Mouse (Mus musculus): ENCODE results near the gene Wdr95.
"Not testable (repeated sequence)": the region's sequence is repeated elsewhere in the genome, so short reads cannot be mapped to it uniquely, and the experiment has no call there.

Gene Wdr95

GRCm38 (mm10) chr5:149514087-149514671 lies 14.3 kb upstream of the Wdr95 start:
- no peak for ATAC-seq (ENCODE audit: insufficient number of reproducible peaks, low FRiP score, low TSS enrichment)

DNA sequence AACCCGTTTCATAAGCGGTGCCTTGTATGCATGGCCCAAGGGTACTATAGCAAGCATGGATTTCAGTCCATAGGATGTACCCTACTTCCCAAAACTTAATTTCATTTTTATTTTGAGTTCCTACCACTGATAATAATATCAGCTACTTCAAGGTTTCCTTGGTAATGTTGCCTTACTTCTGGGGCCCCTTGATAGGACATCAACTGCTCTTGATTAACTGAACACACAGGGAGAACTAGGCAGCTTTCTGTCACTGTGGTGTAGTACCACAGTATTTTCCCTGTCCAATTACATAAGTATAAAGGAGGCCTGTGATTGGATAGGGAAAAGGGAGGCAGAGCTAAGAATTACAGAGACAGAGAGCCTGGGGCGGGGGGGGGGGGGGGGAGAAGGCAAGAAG lies 13.6 kb upstream of the Wdr95 start:
- no peak for ATAC-seq (ENCODE audit: insufficient number of reproducible peaks, low FRiP score, low TSS enrichment)

- ATAC-seq (ENCODE audit: insufficient number of reproducible peaks, low FRiP score, low TSS enrichment): no peak
Observed at GRCm38 (mm10) chr5:149517116-149517515, 11.4 kb upstream of the Wdr95 start.

DNA sequence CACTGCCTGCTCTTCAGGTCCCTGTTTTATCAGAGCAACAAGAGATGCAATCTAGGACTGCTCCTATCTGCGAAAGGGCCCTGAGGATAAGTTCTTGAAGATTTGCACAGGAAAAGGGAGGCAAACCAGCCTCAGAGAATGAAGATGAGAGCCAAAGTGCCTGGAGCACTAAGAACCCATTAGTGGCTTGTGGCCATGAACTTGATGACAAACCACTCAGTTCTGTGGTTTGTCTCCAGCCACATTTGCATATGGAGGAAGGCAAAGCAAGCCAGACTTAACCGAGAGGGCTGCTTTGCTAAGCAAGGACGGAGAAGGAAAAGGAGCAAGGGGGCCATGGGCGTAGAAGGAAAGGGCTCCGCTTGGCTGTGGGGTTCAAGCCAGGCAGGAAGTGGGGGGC lies 7.7 kb upstream of the Wdr95 start:
- no peak for ATAC-seq (ENCODE audit: insufficient number of reproducible peaks, low FRiP score, low TSS enrichment)

GRCm38 (mm10) chr5:149523856-149524241 lies 4.6 kb upstream of the Wdr95 start:
- ATAC-seq (ENCODE audit: insufficient number of reproducible peaks, low FRiP score, low TSS enrichment): no peak

DNA sequence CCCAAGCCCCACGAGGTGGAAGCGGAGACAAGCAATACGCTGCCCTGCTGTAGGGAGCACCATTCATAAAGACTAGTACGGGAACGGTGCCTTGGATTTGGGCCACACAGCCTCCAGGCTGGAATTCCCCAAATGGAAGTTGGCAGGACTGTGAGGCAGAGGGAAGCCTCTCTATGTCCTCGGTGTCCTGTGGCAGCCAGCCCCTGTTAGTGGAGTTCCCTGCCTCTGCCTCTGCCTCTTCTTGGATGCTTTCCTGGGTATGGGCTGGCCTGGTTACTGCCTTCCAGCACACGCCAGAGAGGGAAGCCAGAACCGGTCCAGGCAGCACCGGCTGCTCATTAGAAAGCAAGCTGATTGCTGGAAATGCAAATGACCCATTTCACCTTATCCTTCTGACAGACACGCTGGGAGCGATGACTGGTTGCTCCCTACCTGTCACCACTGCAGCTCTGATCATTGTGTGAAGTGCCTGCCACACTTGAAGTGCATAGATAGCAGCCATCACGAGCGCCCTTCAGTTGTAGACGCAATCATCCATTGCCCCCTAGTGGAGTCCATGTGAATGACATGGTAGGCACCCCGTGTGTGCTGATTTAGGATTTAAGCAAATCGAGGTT lies 4.1 kb upstream of the Wdr95 start:
- ATAC-seq (ENCODE audit: insufficient number of reproducible peaks, low FRiP score, low TSS enrichment): peak; percentile 78

- ATAC-seq (ENCODE audit: insufficient number of reproducible peaks, low FRiP score, low TSS enrichment): no peak
Observed at GRCm38 (mm10) chr5:149525055-149525785, 3.3 kb upstream of the Wdr95 start.

DNA sequence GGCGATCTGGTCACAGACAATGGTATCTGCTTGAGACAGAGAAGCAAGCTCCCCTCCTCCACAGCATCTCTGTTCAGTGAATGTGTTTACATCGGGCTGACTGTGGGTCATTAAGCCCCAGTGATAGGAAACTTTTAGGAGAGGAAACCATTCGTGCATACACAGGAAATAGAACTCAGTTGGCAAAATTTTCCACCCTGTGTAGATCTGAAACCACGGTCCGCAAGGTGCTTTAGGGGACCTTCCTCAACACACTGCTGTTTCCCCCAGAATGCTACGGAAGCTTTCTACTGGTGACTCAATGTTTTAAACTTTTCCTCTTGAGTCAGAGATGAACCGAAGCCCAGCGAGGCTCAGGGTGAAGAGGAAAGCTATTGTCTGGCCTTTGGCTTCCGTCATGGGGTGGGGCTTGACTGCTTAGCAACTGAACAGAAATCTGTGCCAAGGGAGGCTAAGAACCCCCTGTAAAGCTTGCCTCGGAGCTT lies 2.0 kb upstream of the Wdr95 start:
- ATAC-seq (ENCODE audit: insufficient number of reproducible peaks, low FRiP score, low TSS enrichment): no peak

DNA sequence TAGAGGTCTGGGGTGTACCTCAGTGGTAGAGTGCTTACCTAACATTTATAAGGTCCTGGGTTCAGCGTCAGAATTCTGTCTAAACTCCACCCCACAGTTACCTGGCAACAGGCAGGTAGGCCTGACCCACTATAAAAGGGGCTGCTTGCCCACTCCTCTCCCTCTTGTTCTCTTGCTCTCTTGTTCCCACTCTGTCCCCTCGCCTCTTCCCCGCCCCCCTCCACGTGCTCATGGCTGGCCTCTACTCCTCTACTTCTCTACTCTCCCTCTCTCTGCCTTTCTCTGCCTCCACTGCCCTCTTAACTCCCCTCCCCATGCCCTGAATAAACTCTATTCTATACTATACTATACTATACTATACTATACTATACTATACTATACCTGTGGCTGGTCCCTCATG lies 1.2 kb upstream of the Wdr95 start:
- ATAC-seq (ENCODE audit: insufficient number of reproducible peaks, low FRiP score, low TSS enrichment): not testable (repeated sequence)

DNA sequence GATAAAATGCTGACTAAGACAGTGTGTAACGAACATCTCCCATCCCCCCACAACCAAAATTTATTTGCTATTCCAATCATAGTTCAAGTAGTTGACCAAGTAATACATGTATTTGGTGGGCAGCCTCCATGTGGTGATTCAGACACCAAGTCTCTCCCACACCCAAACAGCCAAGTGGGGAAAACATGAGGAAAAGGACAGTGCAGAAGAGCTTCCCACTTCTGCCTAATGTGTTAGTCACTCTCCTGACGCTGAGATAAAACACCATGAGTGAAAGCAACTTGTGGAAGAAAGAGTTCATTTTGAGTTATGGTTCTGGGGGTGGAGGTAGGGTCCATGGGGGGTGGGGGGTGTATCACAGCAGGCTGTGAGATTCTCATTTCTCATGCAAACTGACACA lies 5.4 kb downstream of the Wdr95 start:
- no peak for ATAC-seq (ENCODE audit: insufficient number of reproducible peaks, low FRiP score, low TSS enrichment)

- no peak for ATAC-seq (ENCODE audit: insufficient number of reproducible peaks, low FRiP score, low TSS enrichment)
Observed at GRCm38 (mm10) chr5:149536005-149536404, 7.5 kb downstream of the Wdr95 start.

GRCm38 (mm10) chr5:149537796-149538511 lies 9.5 kb downstream of the Wdr95 start:
- no peak for ATAC-seq (ENCODE audit: insufficient number of reproducible peaks, low FRiP score, low TSS enrichment)

DNA sequence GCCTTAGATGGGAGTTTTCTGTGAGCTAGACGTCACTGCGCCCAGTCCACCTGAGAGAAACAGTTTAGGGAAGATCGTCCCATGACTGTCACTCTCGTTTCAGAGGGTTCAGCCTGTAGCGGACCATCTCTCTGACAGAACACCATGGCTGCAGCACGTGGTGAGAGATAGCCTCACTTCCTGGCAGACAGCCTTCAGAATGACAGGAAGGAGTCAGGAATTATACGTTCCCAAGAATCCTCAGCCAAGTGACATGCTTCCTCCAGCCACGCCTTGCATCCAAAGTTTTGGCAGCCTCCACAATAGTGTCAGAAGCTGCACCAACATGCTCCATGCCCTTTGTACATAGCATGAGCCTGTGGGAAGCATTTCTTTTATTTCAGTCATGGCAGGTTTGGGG lies 10.1 kb downstream of the Wdr95 start:
- no peak for ATAC-seq (ENCODE audit: insufficient number of reproducible peaks, low FRiP score, low TSS enrichment)

- no peak for ATAC-seq (ENCODE audit: insufficient number of reproducible peaks, low FRiP score, low TSS enrichment)
Observed at GRCm38 (mm10) chr5:149539051-149539450, 10.6 kb downstream of the Wdr95 start.

DNA sequence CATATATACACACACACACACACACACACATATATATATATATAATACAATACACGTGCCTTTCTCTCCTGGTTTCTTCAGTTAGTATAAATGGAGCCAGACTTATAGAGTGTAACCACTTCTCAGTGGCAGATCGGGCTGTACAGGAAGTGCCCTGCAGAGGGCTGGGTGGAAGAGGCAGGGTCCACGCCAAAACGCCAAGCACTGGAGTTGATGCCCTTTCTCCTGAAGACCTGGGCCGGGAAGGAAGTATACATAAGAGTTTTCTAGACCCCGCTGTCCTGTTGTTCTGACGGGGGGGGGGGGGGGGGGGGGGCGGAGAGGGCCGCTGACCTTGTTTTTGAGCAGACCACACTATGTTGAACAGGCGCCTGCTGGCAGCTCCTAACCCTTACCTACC lies 22.7 kb downstream of the Wdr95 start:
- no peak for ATAC-seq (ENCODE audit: insufficient number of reproducible peaks, low FRiP score, low TSS enrichment)

GRCm38 (mm10) chr5:149552742-149553141 lies 24.3 kb downstream of the Wdr95 start:
- ATAC-seq (ENCODE audit: insufficient number of reproducible peaks, low FRiP score, low TSS enrichment): no peak

DNA sequence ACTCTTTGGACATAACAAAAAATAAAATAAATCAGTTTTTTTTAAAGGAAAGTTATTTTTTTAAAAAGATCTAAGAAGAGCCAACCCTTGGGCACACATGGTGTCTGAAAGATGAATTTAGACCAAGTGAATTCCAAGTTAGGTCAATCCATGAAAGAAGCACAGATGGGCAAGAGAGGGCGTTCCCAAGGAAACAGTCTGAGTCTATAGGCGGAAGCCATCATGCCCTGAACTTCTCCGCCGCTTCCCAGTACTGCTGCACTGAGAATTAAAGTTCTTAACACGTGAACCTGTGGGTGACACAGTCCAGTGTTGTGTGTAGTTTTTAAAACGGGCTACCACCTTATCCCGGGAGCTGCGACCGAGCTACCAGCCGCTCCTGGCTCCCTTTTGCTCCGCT lies 24.9 kb downstream of the Wdr95 start:
- no peak for ATAC-seq (ENCODE audit: insufficient number of reproducible peaks, low FRiP score, low TSS enrichment)

DNA sequence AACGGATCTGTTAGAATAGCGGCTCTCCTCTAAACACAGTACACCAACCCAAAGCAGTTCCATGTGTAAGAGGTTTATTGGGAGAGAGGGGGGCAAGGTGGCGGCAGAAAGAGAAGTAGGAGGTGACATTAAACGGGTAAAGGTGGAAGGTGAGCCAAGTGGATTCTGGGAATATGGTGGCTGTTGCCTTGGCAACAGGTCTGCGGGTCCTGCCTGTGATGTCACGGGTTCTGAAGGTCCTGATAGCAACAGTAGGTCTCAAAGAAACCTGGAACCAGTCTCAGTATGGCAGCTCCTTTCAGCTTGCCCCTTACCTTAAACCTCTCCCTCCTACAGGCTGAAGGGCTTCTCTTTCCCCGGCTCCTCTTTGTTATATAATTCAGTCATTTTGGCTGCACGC lies 25.9 kb downstream of the Wdr95 start:
- ATAC-seq (ENCODE audit: insufficient number of reproducible peaks, low FRiP score, low TSS enrichment): no peak

GRCm38 (mm10) chr5:149560903-149561588 lies 32.6 kb downstream of the Wdr95 start:
- no peak for ATAC-seq (ENCODE audit: insufficient number of reproducible peaks, low FRiP score, low TSS enrichment)

- no peak for ATAC-seq (ENCODE audit: insufficient number of reproducible peaks, low FRiP score, low TSS enrichment)
Observed at GRCm38 (mm10) chr5:149566026-149566425, 37.5 kb downstream of the Wdr95 start.

All from cerebellum, adult (tissue).